In the genomic region with DNA sequence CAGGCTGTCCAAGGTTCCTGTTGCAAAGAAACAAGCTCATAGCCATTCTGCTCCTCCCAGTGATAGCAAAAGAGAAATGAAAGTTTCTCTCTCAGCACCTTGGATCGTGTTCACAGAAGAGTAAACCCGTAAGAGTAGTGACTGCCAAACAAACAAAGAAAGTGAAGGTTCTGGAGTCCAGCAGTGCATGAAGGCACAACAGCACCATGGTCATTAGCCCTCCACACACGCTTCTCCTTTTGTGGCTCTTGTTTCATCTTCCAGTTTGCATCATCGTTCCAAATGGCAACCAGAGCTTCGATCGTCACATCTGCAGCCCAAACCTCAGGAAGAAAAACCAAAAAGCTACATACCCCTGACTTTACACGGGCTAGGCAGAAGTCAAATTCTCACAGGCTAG, we compare ENCODE assay signal across 12 mouse cellular contexts.
DNase-seq lines count a peak whose midpoint lies in the region; ATAC-seq and TF ChIP-seq lines count a peak whose summit lies in the region.
"Had no signal": no experiment of that assay in that cellular context is flagged by ENCODE, and none has a peak within 500 bp of the region (broad histone marks: within the 10 kb centered on the region; RNA-seq: fewer than 3 reads in every experiment).

No protein-coding gene starts in this region.

- H3K4me3 ChIP-seq in heart, postnatal 0 days (ENCODE audit: low read depth, low read length): no peak overlapping the region
- no peak overlapping the region for H3K4me3 ChIP-seq in heart, embryonic 10.5 days
- peak overlapping the region; percentile 46 for H3K4me3 ChIP-seq in thymus, adult 2 months (ENCODE audit: control insufficient read depth, insufficient read depth, low read length)
- H3K4me3 ChIP-seq in layer of hippocampus, adult 2 months: no peak overlapping the region
- H3K4me3 ChIP-seq: limb, embryonic 13.5 days; neural tube, embryonic 12.5 days had no signal

- H3K27me3 ChIP-seq in heart, postnatal 0 days (ENCODE audit: control insufficient read depth, insufficient read depth, low read length): no peaks in the 10 kb centered on the region
- no peaks in the 10 kb centered on the region for H3K27me3 ChIP-seq in heart, embryonic 10.5 days (ENCODE audit: insufficient read depth, poor library complexity, severe bottlenecking)
- H3K27me3 ChIP-seq in thymus, adult 2 months (ENCODE audit: control insufficient read depth, insufficient read depth, low read length): no peaks in the 10 kb centered on the region
- H3K27me3 ChIP-seq: limb, embryonic 13.5 days; neural tube, embryonic 12.5 days had no signal

- 68% methylated on average over 7 of the region's 7 CpGs for WGBS in heart, postnatal 0 days
- WGBS in heart, embryonic 10.5 days: 78% methylated on average over 7 of the region's 7 CpGs
- whole genome bisulfite sequencing in thymus, adult 2 months: 4% methylated on average over 7 of the region's 7 CpGs

- DNase-seq in heart, postnatal 0 days (ENCODE audit: low spot score): no peak
- DNase-seq in heart, embryonic 10.5 days (ENCODE audit: low spot score): no peak
- DNase-seq in thymus, adult 2 months: peak; percentile 12
- DNase-seq in thymus, postnatal 14 days: no peak
- peak; percentile 16 for DNase-seq in induced T-regulatory cell, adult 2 months (ENCODE audit: low read depth)
- no peak for DNase-seq in layer of hippocampus, adult 2 months (ENCODE audit: low spot score in 2 of 2)
- DNase-seq: gastrocnemius, postnatal 36 days; kidney, adult 9 months; right cerebral cortex, adult 18-20 months had no signal

- H3K27ac ChIP-seq in heart, postnatal 0 days (ENCODE audit: low read depth): no peak overlapping the region
- no peak overlapping the region for H3K27ac ChIP-seq in heart, embryonic 10.5 days
- no peak overlapping the region for H3K27ac ChIP-seq in thymus, adult 2 months (ENCODE audit: control insufficient read depth, insufficient read depth, low read length)
- no peak overlapping the region for H3K27ac ChIP-seq in layer of hippocampus, adult 2 months
- H3K27ac ChIP-seq: limb, embryonic 13.5 days; neural tube, embryonic 12.5 days had no signal

- no peak overlapping the region for H3K9ac ChIP-seq in heart, postnatal 0 days (replicated peaks; ENCODE audit: low read depth, low read length)
- H3K9ac ChIP-seq: limb, embryonic 13.5 days; neural tube, embryonic 12.5 days had no signal

- H3K9me3 ChIP-seq in heart, postnatal 0 days (replicated peaks; ENCODE audit: control insufficient read depth, low read length): no peaks in the 10 kb centered on the region
- no peaks in the 10 kb centered on the region for H3K9me3 ChIP-seq in heart, embryonic 10.5 days
- H3K9me3 ChIP-seq: limb, embryonic 13.5 days; neural tube, embryonic 12.5 days had no signal

- no peaks in the 10 kb centered on the region for H3K36me3 ChIP-seq in heart, postnatal 0 days (replicated peaks; ENCODE audit: control insufficient read depth, insufficient read depth, low read length)
- H3K36me3 ChIP-seq in heart, embryonic 10.5 days: no peaks in the 10 kb centered on the region
- no peaks in the 10 kb centered on the region for H3K36me3 ChIP-seq in thymus, adult 2 months (ENCODE audit: control insufficient read depth, insufficient read depth, low read length)
- H3K36me3 ChIP-seq: limb, embryonic 13.5 days; neural tube, embryonic 12.5 days had no signal

- H3K4me2 ChIP-seq in heart, postnatal 0 days (ENCODE audit: low read depth, low read length): peak overlapping the region; percentile 2; the same call in 1 of the 2 replicates
- H3K4me2 ChIP-seq: limb, embryonic 13.5 days; neural tube, embryonic 12.5 days had no signal

- TF ChIP-seq CTCF in heart, postnatal 0 days (IDR thresholded peaks at IDR 0.05; ENCODE audit: low read depth): no peak
- no peak for TF ChIP-seq CTCF in thymus, adult 2 months (IDR thresholded peaks at IDR 0.05; ENCODE audit: borderline replicate concordance, control insufficient read depth, extremely low read depth, insufficient read depth, low read length, poor library complexity)
- TF ChIP-seq CTCF in layer of hippocampus, adult 2 months (conservative IDR thresholded peaks at IDR 0.05): no peak

- TF ChIP-seq EP300 in heart, postnatal 0 days (IDR thresholded peaks at IDR 0.05; ENCODE audit: low read depth): no peak

- ATAC-seq in heart, postnatal 0 days (ENCODE audit: insufficient read depth, low read depth): no peak
- no peak for ATAC-seq in erythroid progenitor cell, adult 5-6 weeks (replicated peaks; ENCODE audit: low FRiP score, poor library complexity, severe bottlenecking)

- no peaks in the 10 kb centered on the region for H3K4me1 ChIP-seq in heart, postnatal 0 days (ENCODE audit: control insufficient read depth, insufficient read depth)
- no peaks in the 10 kb centered on the region for H3K4me1 ChIP-seq in heart, embryonic 10.5 days
- H3K4me1 ChIP-seq in thymus, adult 2 months (replicated peaks; ENCODE audit: control insufficient read depth, insufficient read depth, low read length): peaks cover 6% of the 10 kb centered on the region
- H3K4me1 ChIP-seq: neural tube, embryonic 12.5 days had no signal

- no peak for TF ChIP-seq POLR2A in thymus, adult 2 months (IDR thresholded peaks at IDR 0.05; ENCODE audit: control insufficient read depth, extremely low read depth, insufficient read depth, low read length, poor library complexity)

Comparison
In these comparisons a context has a peak if more than half of its experiments do, and no peak if none do; other contexts are left out.
1. DNase-seq: peak in thymus, adult 2 months (single experiment) and induced T-regulatory cell, adult 2 months (single experiment); none in heart, postnatal 0 days (single experiment), heart, embryonic 10.5 days (single experiment), thymus, postnatal 14 days (single experiment) and layer of hippocampus, adult 2 months (0 of 2).